Mouse (Mus musculus) activated CD4-positive, CD25-positive, alpha-beta regulatory T cell, adult 4 months (primary cell): ENCODE data around the gene Rnasek. TPM values are rescaled to one million over a fixed set of nuclear protein-coding genes. Genes with fewer than 3 reads are reported as not detected.
A peak's percentile ranks its signal among the peaks of the same experiment; 100 is the strongest.

Experiments
- ATAC-seq: one replicate; pipeline ENCODE4 v1.8.0; 2017
- polyA plus RNA-seq, 2 experiments: library from polyadenylated mRNA; unstranded; fragments of 100-300 nt; shearing (Covaris generic); gene quantifications; one replicate each; pipeline ENCODE4 v1.2.1; 2017

Gene Rnasek
- polyA plus RNA-seq, 2 experiments from 2014 or later = 228 to 245 TPM

GRCm38 (mm10) chr11:70235254-70235900 is 4.3 kb downstream of the Rnasek start:
- no peak for ATAC-seq

GRCm38 (mm10) chr11:70234497-70234896 is 5.1 kb downstream of the Rnasek start:
- no peak for ATAC-seq

- no peak for ATAC-seq
Observed at GRCm38 (mm10) chr11:70234037-70234436, 5.6 kb downstream of the Rnasek start.

- ATAC-seq = no peak
Observed at GRCm38 (mm10) chr11:70233016-70233415, 6.6 kb downstream of the Rnasek start.

GRCm38 (mm10) chr11:70232546-70232945 is 7.1 kb downstream of the Rnasek start:
- no peak for ATAC-seq

- ATAC-seq = peak; percentile 63
Observed at GRCm38 (mm10) chr11:70230239-70230727, 9.4 kb downstream of the Rnasek start.

GRCm38 (mm10) chr11:70229260-70230010 is 10.2 kb downstream of the Rnasek start, which contains the start of gene Bcl6b:
Bcl6b (minus strand) TSS chr11:70229798.
- peak; percentile 12 for ATAC-seq

- ATAC-seq = peak; percentile 61
Observed at GRCm38 (mm10) chr11:70228828-70229227, 10.8 kb downstream of the Rnasek start.

GRCm38 (mm10) chr11:70227661-70228245 is 11.9 kb downstream of the Rnasek start:
- ATAC-seq = no peak

- ATAC-seq = no peak
Observed at GRCm38 (mm10) chr11:70227126-70227525, 12.5 kb downstream of the Rnasek start.

- ATAC-seq = no peak
Observed at GRCm38 (mm10) chr11:70226602-70226890, 13.1 kb downstream of the Rnasek start.

GRCm38 (mm10) chr11:70225798-70226601 is 13.6 kb downstream of the Rnasek start:
- no peak for ATAC-seq

GRCm38 (mm10) chr11:70223724-70224123 is 15.9 kb downstream of the Rnasek start:
- no peak for ATAC-seq

- no peak for ATAC-seq
Observed at GRCm38 (mm10) chr11:70221603-70222500, 17.8 kb downstream of the Rnasek start.

GRCm38 (mm10) chr11:70220731-70221602 is 18.7 kb downstream of the Rnasek start, which contains the start of gene Slc16a13:
Slc16a13 (minus strand) TSS chr11:70221064.
- peak; percentile 87 for ATAC-seq

GRCm38 (mm10) chr11:70220323-70220722 is 19.3 kb downstream of the Rnasek start:
- ATAC-seq = no peak

GRCm38 (mm10) chr11:70219873-70220272 is 19.8 kb downstream of the Rnasek start:
- ATAC-seq = no peak

- ATAC-seq = no peak
Observed at GRCm38 (mm10) chr11:70218741-70219470, 20.7 kb downstream of the Rnasek start.

- no peak for ATAC-seq
Observed at GRCm38 (mm10) chr11:70218039-70218438, 21.6 kb downstream of the Rnasek start.

- no peak for ATAC-seq
Observed at GRCm38 (mm10) chr11:70216103-70216502, 23.5 kb downstream of the Rnasek start.
